Mouse (Mus musculus) gastrocnemius, adult 2 months (tissue): ENCODE results near the gene Rarb. TPM values are rescaled to one million over a fixed set of nuclear protein-coding genes. Genes with fewer than 3 reads are reported as not detected.

ENCODE experiments used
- DNase-seq: peaks from one replicate; pipeline ENCODE4 v3.0.0; 2022
- H3K27ac ChIP-seq: fragments of 200-600 bp; 2 replicates; pipeline ENCODE4 v1.8.1; 2022; ENCODE audit warnings: mild to moderate bottlenecking
- H3K4me3 ChIP-seq: fragments of 200-600 bp; 2 replicates; pipeline ENCODE4 v1.8.1; 2022; ENCODE audit warnings: mild to moderate bottlenecking, moderate library complexity
- CTCF ChIP-seq: fragments of 200-600 bp; IDR thresholded peaks from 2 replicates; pipeline ENCODE4 v1.8.1; 2022; ENCODE audit warnings: antibody characterized with exemption, mild to moderate bottlenecking, moderate library complexity
- intact Hi-C: fragments of 180-260 bp; cut with DNase I; formaldehyde crosslinking; loops from one replicate; pipeline ENCODE4 v1.15.1; 2025
- total RNA-seq, 2 experiments: library from RNA; stranded (reverse); gene quantifications; 2 replicates each; pipeline ENCODE4 v1.2.3; 2021

Rarb gene
- total RNA-seq, 2 experiments from 2014 or later: 12.9 to 13.1 TPM

GRCm38 (mm10) chr14:16480621-16481020, 338.3 kb downstream of the Rarb start:
- intact Hi-C loops: no loop called here
- Histone ChIP-seq H3K27ac (peak overlapping the region; percentile 16; the same call in 1 of the 2 replicates), H3K4me3 (no peak overlapping the region)
- no peak for DNase-seq
- no peak for TF ChIP-seq CTCF

- H3K4me3 ChIP-seq: no peak overlapping the region
- TF ChIP-seq CTCF: no peak
- H3K27ac ChIP-seq: peak overlapping the region; percentile 74
- DNase-seq: peak; percentile 26
- intact Hi-C loops: no loop called here
Measured at GRCm38 (mm10) chr14:16479521-16479920, 339.4 kb downstream of the Rarb start.

- intact Hi-C loops: no loop called here
- TF ChIP-seq CTCF: no peak
- H3K27ac ChIP-seq: peak overlapping the region; percentile 74
- peak overlapping the region; percentile 15; the same call in 1 of the 2 replicates for H3K4me3 ChIP-seq
- peak; percentile 41 for DNase-seq
Measured at GRCm38 (mm10) chr14:16478606-16479323, 340.2 kb downstream of the Rarb start.

- intact Hi-C loops: loop anchor here (5.0 kb wide), 1 partner anchor 49 kb away; no protein-coding TSS in a partner anchor
- no peak overlapping the region for H3K4me3 ChIP-seq
- DNase-seq: no peak
- H3K27ac ChIP-seq: no peak overlapping the region
- no peak for TF ChIP-seq CTCF
Measured at GRCm38 (mm10) chr14:16448269-16448987, 370.5 kb downstream of the Rarb start.

GRCm38 (mm10) chr14:16447587-16447986, 371.4 kb downstream of the Rarb start:
- DNase-seq: no peak
- Histone ChIP-seq H3K4me3 (no peak overlapping the region), H3K27ac (peak overlapping the region; percentile 43; the same call in 1 of the 2 replicates)
- peak; percentile 30; the same call in 1 of the 2 replicates for TF ChIP-seq CTCF
- intact Hi-C loops: loop anchor here (5.0 kb wide), 1 partner anchor 50 kb away; no protein-coding TSS in a partner anchor

GRCm38 (mm10) chr14:16444859-16445258, 374.1 kb downstream of the Rarb start:
- TF ChIP-seq CTCF: no peak
- intact Hi-C loops: loop anchor here (5.0 kb wide), 2 partner anchors 52 to 67 kb away; no protein-coding TSS in a partner anchor
- peak; percentile 75 for DNase-seq
- H3K4me3 ChIP-seq: peak overlapping the region; percentile 48
- H3K27ac ChIP-seq: peak overlapping the region; percentile 88

GRCm38 (mm10) chr14:16439385-16440126, 379.4 kb downstream of the Rarb start:
- H3K27ac ChIP-seq: peak overlapping the region; percentile 40; the same call in 1 of the 2 replicates
- no peak for DNase-seq
- intact Hi-C loops: loop anchor here (5.0 to 10.0 kb wide), 2 partner anchors 73 to 965 kb away; no protein-coding TSS in a partner anchor
- H3K4me3 ChIP-seq: no peak overlapping the region
- no peak for TF ChIP-seq CTCF

GRCm38 (mm10) chr14:16437386-16437785, 381.6 kb downstream of the Rarb start:
- no peak overlapping the region for H3K4me3 ChIP-seq
- no peak overlapping the region for H3K27ac ChIP-seq
- no peak for DNase-seq
- intact Hi-C loops: loop anchor here (10.0 kb wide), 1 partner anchor 967 kb away; no protein-coding TSS in a partner anchor
- no peak for TF ChIP-seq CTCF

- DNase-seq: peak; percentile 67
- Histone ChIP-seq H3K27ac (peak overlapping the region; percentile 85), H3K4me3 (no peak overlapping the region)
- intact Hi-C loops: loop anchor here (2.0 to 10.0 kb wide), 4 partner anchors 92 to 970 kb away; no protein-coding TSS in a partner anchor
- peak; percentile 88 for TF ChIP-seq CTCF
Measured at GRCm38 (mm10) chr14:16434396-16435171, 384.4 kb downstream of the Rarb start.

GRCm38 (mm10) chr14:16433206-16433605, 385.8 kb downstream of the Rarb start:
- Histone ChIP-seq H3K27ac (peak overlapping the region; percentile 85), H3K4me3 (no peak overlapping the region)
- intact Hi-C loops: loop anchor here (5.0 to 10.0 kb wide), 2 partner anchors 144 to 972 kb away; no protein-coding TSS in a partner anchor
- DNase-seq: no peak
- TF ChIP-seq CTCF: no peak

GRCm38 (mm10) chr14:16432550-16432949, 386.4 kb downstream of the Rarb start:
- intact Hi-C loops: loop anchor here (5.0 to 10.0 kb wide), 2 partner anchors 145 to 972 kb away; no protein-coding TSS in a partner anchor
- Histone ChIP-seq H3K4me3 (no peak overlapping the region), H3K27ac (peak overlapping the region; percentile 85)
- DNase-seq: no peak
- TF ChIP-seq CTCF: no peak
